Mouse (Mus musculus): Measurements from ENCODE around the gene Sdsl. TPM values are rescaled to one million over a fixed set of nuclear protein-coding genes. Genes with fewer than 3 reads are reported as not detected.

Gene Sdsl
- polyA plus RNA-seq, 2 experiments from 2014 or later, result not detected

GRCm38 (mm10) chr5:120427451-120427938 lies 45.1 kb downstream of the Sdsl start:
- no peak for ATAC-seq

- no peak for ATAC-seq
Observed at GRCm38 (mm10) chr5:120426572-120426971, 46.0 kb downstream of the Sdsl start.

GRCm38 (mm10) chr5:120425711-120426110 lies 46.9 kb downstream of the Sdsl start:
- ATAC-seq, result no peak

GRCm38 (mm10) chr5:120424657-120425056 lies 48.0 kb downstream of the Sdsl start:
- ATAC-seq, result no peak

- no peak for ATAC-seq
Observed at GRCm38 (mm10) chr5:120424039-120424438, 48.6 kb downstream of the Sdsl start.

GRCm38 (mm10) chr5:120420106-120420505 lies 52.5 kb downstream of the Sdsl start:
- ATAC-seq, result no peak

GRCm38 (mm10) chr5:120413436-120413835 lies 59.2 kb downstream of the Sdsl start:
- ATAC-seq, result no peak

GRCm38 (mm10) chr5:120409385-120410378 lies 62.9 kb downstream of the Sdsl start:
- no peak for ATAC-seq

- no peak for ATAC-seq
Observed at GRCm38 (mm10) chr5:120408933-120409332, 63.7 kb downstream of the Sdsl start.

Other genes starting within 250 kb of the Sdsl start
- gene Lhx5, start 41.1 kb downstream of the Sdsl start, polyA plus RNA-seq (2017; shearing (Covaris generic)), result not detected
- gene Sds, start 3.7 kb upstream of the Sdsl start, polyA plus RNA-seq (2017; shearing (Covaris generic)), result not detected
- gene Plbd2, start 30.8 kb upstream of the Sdsl start, polyA plus RNA-seq (2017; shearing (Covaris generic)), result 1 to 10 TPM; 3.8 to 4.7 TPM
- 1 to 10 TPM; 4.7 to 7.2 TPM for gene Slc8b1, start 38.4 kb upstream of the Sdsl start, polyA plus RNA-seq (2017; shearing (Covaris generic))
- 10 to 100 TPM; 10.9 to 13.0 TPM for gene Tpcn1, start 115.9 kb upstream of the Sdsl start, polyA plus RNA-seq (2017; shearing (Covaris generic))
- under 1 TPM; 0.41 to 0.70 TPM for gene Iqcd, start 116.2 kb upstream of the Sdsl start, polyA plus RNA-seq (2017; shearing (Covaris generic))
- gene Rita1, start 139.8 kb upstream of the Sdsl start, polyA plus RNA-seq (2017; shearing (Covaris generic)), result 1 to 10 TPM; 1.1 to 2.4 TPM
- 10 to 100 TPM; 11.7 to 18.4 TPM for gene Ddx54, start 139.9 kb upstream of the Sdsl start, polyA plus RNA-seq (2017; shearing (Covaris generic))
- not detected for gene Cfap73, start 161.4 kb upstream of the Sdsl start, polyA plus RNA-seq (2017; shearing (Covaris generic))
- 10 to 100 TPM in 1 of 2 experiments, 1 to 10 TPM in 1; 7.6 to 11.4 TPM for gene Rasal1, start 176.0 kb upstream of the Sdsl start, polyA plus RNA-seq (2017; shearing (Covaris generic))
- gene Dtx1, start 239.1 kb upstream of the Sdsl start, polyA plus RNA-seq (2017; shearing (Covaris generic)), result 10 to 100 TPM; 45.6 to 48.2 TPM